21 mouse cellular contexts compared by ENCODE assay signal in genomic region chr6:83371350-83371749, GRCm38 (mm10).
"Had no signal": no experiment of that assay in that cellular context is flagged by ENCODE, and none has a peak within 500 bp of the region (broad histone marks: within the 10 kb centered on the region; RNA-seq: fewer than 3 reads in every experiment).

No protein-coding gene starts in this region.

- H3K4me1 ChIP-seq: hindbrain, embryonic 12.5 days; intestine, embryonic 15.5 days; limb, embryonic 10.5 days; limb, embryonic 12.5 days; liver, embryonic 13.5 days had no signal

- H3K4me3 ChIP-seq: heart, embryonic 10.5 days; heart, embryonic 12.5 days; hindbrain, embryonic 10.5 days; hindbrain, embryonic 12.5 days; intestine, embryonic 15.5 days; layer of hippocampus, adult 2 months; left cerebral cortex, adult 2 months; limb, embryonic 10.5 days; limb, embryonic 12.5 days; liver, embryonic 13.5 days had no signal

- DNase-seq: gastrocnemius, postnatal 25 days; heart, adult 18-20 months; heart, postnatal 10 days; heart, postnatal 4 days; kidney, adult 18-20 months; kidney, adult 8-10 months; kidney, postnatal 10 days; kidney, postnatal 25 days; kidney, postnatal 4 days; liver; liver, embryonic 13.5 days had no signal

- H3K27me3 ChIP-seq: heart, embryonic 12.5 days; hindbrain, embryonic 12.5 days; intestine, embryonic 15.5 days; limb, embryonic 12.5 days; liver, embryonic 13.5 days had no signal

- H3K27ac ChIP-seq: heart, embryonic 10.5 days; hindbrain, embryonic 10.5 days; hindbrain, embryonic 12.5 days; hindbrain, embryonic 14.5 days; intestine, embryonic 15.5 days; layer of hippocampus, adult 2 months; left cerebral cortex, adult 2 months; limb, embryonic 10.5 days; limb, embryonic 12.5 days; liver, embryonic 13.5 days had no signal
